Mouse (Mus musculus) forebrain, embryonic 10.5 days (tissue): ENCODE data around the gene Arl15. TPM values are rescaled to one million over a fixed set of nuclear protein-coding genes. Genes with fewer than 3 reads are reported as not detected.
A peak's percentile ranks its signal among the peaks of the same experiment; 100 is the strongest.

Source experiments
- DNase-seq: peaks from one replicate; pipeline ENCODE4 v3.0.0-alpha.2; 2017; ENCODE audit warnings: low spot score; ENCODE audit errors: extremely low spot score
- H3K27ac ChIP-seq: fragments of 300-500 bp; sonication (generic); 2 replicates; pipeline ENCODE4 v1.5.1; 2016; ENCODE audit warnings: mild to moderate bottlenecking
- H3K27me3 ChIP-seq: fragments of 300-500 bp; sonication (generic); 2 replicates; pipeline ENCODE4 v1.6.1; 2016; ENCODE audit warnings: mild to moderate bottlenecking; ENCODE audit not compliant: poor library complexity, severe bottlenecking
- H3K36me3 ChIP-seq: fragments of 300-500 bp; sonication (generic); replicated peaks from 2 replicates; pipeline ENCODE4 v1.6.1; 2016; ENCODE audit warnings: mild to moderate bottlenecking, moderate library complexity
- H3K4me1 ChIP-seq: fragments of 300-500 bp; sonication (generic); 2 replicates; pipeline ENCODE4 v1.6.1; 2016
- H3K4me3 ChIP-seq: fragments of 300-500 bp; sonication (generic); 2 replicates; pipeline ENCODE4 v1.5.1; 2016; ENCODE audit warnings: mild to moderate bottlenecking, moderate library complexity
- H3K9me3 ChIP-seq: fragments of 300-500 bp; sonication (generic); 2 replicates; pipeline ENCODE4 v1.6.1; 2016; ENCODE audit warnings: mild to moderate bottlenecking, moderate library complexity
- whole genome bisulfite sequencing: fragments of 180-500 bp; shearing (Covaris S2); methylation state at CpG from one replicate; pipeline ENCODE4 v1.1.7; 2016; 5-methylcytosine and 5-hydroxymethylcytosine counted together
- polyA plus RNA-seq: library from polyadenylated mRNA; unstranded; fragments of >200 nt; fragmentation: Nextera tagmentation; extraction: Ambion mirVana; gene quantifications from 2 replicates; pipeline ENCODE4 v1.2.1, GENCODE M21; 2016

Gene Arl15
- polyA plus RNA-seq, 1 experiment from 2014 or later: 11.6 TPM

DNA sequence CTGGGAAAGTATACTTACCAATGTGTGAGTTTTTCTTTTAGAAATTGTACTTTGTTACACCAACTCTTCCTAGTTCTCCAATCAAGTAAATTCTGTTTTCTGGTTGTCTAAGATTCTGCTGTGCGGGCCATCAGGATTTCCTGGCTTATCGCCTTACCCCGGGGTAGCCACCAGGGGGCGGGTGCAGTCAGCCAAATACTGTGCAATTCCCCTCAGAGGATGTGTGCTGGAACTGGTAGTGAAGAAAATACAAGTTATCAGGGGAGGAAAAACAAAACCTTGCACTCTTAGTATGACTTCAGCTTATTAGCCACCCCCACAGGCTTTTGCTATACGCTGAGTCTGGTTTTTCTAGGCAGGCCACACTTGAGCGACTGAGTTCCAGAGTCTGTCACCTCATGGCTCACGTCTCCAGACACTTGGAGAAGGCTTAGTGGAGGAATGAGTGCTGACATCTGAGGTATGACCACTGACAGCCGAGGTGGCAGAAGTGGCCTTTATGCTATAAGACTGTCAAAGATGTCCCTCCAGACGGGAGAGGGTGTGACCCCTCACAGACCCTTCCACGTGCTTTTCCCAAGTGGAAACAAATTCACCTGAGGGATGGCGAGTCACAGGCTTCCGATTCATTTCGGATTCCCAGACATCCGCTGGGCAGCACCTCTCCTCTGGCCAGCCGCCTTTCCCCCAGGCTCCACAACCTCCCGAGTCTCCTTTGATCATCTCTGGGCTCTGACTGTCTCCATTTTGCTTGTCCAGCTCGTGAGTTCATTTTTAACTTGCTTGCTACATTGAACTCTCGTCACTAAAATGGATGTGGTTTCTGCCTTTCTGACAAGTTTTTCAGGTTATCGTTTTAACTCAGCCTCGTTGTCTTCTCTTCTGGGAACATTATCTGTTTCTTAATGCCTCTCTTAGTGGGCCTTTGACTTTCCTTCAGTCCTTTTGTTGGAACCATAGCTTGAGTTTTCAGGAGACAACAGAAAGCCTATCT lies 75.2 kb downstream of the Arl15 start:
- no peak overlapping the region for H3K27ac ChIP-seq
- peak; percentile 47 for DNase-seq
- no peaks in the 10 kb centered on the region for H3K27me3 ChIP-seq
- H3K36me3 ChIP-seq: peaks cover 8% of the 10 kb centered on the region; the same call in 1 of the 2 replicates
- WGBS: 72% methylated on average over 20 of the region's 20 CpGs
- H3K4me1 ChIP-seq: peaks cover 26% of the 10 kb centered on the region
- peaks cover 4% of the 10 kb centered on the region; the same call in 1 of the 2 replicates for H3K9me3 ChIP-seq
- no peak overlapping the region for H3K4me3 ChIP-seq

DNA sequence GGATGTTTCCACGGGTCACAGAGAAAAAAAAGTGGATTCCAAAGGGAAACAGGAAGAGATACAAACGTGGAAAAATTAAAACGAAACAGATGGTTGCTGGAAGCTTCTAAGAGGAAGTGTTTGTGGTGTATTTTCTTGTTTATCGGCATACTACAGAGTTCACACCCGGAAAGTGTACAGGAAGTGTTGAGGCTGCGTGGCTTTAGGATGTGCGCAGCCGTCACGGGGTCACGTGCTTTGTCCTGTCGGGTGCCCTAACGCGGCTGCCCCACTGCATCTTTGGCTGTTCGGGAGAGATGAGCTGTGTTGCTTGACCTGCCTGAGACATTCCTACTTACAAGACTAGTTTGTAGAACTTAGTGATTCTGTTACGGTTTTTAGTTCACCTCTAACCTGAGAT lies 76.1 kb downstream of the Arl15 start:
- H3K36me3 ChIP-seq: peaks cover 8% of the 10 kb centered on the region; the same call in 1 of the 2 replicates
- H3K27me3 ChIP-seq: no peaks in the 10 kb centered on the region
- H3K27ac ChIP-seq: no peak overlapping the region
- H3K4me3 ChIP-seq: no peak overlapping the region
- peaks cover 4% of the 10 kb centered on the region; the same call in 1 of the 2 replicates for H3K9me3 ChIP-seq
- WGBS: 87% methylated on average over 15 of the region's 15 CpGs
- H3K4me1 ChIP-seq: peaks cover 28% of the 10 kb centered on the region
- DNase-seq: no peak

DNA sequence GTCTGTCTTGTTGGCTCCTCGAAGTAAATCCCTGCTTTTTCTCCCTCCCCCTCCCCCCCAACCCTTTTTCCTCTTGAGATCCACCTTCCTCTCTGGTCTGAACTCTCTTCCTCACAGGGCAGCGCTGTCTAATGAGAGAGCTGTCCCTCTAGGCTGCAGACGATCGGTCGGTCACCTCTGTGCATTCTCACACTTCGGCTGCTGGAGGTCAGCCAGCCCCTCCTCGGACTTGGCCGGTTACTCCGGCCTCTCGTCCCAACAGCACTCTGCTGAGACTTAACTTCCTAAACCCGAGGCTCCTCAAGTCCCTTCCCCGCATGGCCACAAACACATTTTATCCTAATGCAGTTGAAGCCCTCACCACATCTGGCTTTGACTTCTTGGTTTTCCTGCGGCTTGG lies 77.5 kb downstream of the Arl15 start:
- no peaks in the 10 kb centered on the region for H3K27me3 ChIP-seq
- no peak overlapping the region for H3K4me3 ChIP-seq
- no peak for DNase-seq
- peaks cover 4% of the 10 kb centered on the region; the same call in 1 of the 2 replicates for H3K9me3 ChIP-seq
- H3K4me1 ChIP-seq: peaks cover 37% of the 10 kb centered on the region
- no peak overlapping the region for H3K27ac ChIP-seq
- H3K36me3 ChIP-seq: peaks cover 8% of the 10 kb centered on the region; the same call in 1 of the 2 replicates
- 55% methylated on average over 13 of the region's 13 CpGs for whole genome bisulfite sequencing

DNA sequence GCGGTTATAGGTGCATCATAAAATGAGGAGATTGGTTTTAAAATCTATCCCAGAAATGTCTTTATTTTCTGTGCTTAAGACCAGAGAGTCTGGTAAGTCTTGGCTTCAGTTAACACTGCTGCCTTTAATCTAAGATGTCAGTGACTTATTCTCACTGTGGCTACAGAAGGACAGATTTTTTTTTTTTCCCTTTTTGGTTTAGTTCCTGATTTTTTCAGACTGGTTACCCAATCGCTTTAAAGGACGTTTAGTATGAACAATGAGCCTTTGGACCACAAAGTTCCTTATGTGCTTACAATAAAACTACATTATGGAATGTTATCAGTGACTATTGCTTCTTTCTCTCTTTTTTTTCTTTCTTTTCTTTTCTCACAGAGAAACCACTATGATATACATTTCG lies 81.4 kb downstream of the Arl15 start:
- no peak for DNase-seq
- no peak overlapping the region for H3K4me3 ChIP-seq
- H3K4me1 ChIP-seq: peaks cover 63% of the 10 kb centered on the region
- WGBS: 84% methylated on average over 4 of the region's 4 CpGs
- peaks cover 4% of the 10 kb centered on the region; the same call in 1 of the 2 replicates for H3K9me3 ChIP-seq
- no peaks in the 10 kb centered on the region for H3K27me3 ChIP-seq
- H3K27ac ChIP-seq: no peak overlapping the region
- H3K36me3 ChIP-seq: peaks cover 8% of the 10 kb centered on the region; the same call in 1 of the 2 replicates

DNA sequence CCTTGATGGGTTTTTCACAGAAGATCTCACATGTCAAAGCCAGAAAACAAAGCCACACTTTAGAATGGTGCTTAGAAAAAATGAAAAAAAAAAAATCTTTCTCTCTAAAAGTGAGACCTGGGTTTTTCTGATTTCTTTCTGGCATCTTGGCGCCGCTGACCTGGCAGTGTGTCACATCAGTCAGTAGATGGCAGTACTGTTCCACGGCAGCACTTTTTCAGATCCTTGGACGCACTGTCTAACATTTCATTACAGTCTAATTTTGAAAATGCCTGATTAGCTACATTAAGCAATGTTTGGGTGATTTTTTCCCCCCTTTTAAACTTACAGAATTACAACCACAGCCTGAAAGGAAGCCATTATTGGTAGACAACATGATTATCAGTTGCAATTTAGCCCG lies 83.1 kb downstream of the Arl15 start:
- peaks cover 8% of the 10 kb centered on the region; the same call in 1 of the 2 replicates for H3K36me3 ChIP-seq

DNA sequence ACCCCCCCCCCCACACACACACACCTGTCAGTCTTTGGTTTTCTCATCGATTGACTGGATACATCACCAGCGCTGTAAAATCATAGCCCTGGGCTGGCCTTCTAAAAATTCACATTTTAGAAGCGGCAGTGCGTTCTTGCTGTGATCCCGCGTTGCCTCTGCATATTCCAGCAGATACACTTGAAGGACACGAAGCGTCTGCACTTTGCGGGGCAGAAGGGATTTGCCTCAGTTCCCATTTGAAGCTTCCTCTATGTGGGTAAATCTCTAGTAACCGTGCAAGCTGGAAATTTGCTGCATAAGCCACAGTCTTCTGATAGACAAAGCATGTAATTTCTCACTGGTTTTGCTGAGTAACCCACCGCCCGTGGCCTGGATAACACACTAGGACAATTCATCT lies 84.3 kb downstream of the Arl15 start:
- H3K36me3 ChIP-seq: no peaks in the 10 kb centered on the region
- no peaks in the 10 kb centered on the region for H3K9me3 ChIP-seq
- no peak overlapping the region for H3K27ac ChIP-seq
- peaks cover 71% of the 10 kb centered on the region for H3K4me1 ChIP-seq
- DNase-seq: no peak
- H3K27me3 ChIP-seq: no peaks in the 10 kb centered on the region
- H3K4me3 ChIP-seq: no peak overlapping the region
- 75% methylated on average over 12 of the region's 12 CpGs for WGBS

More for the DNA sequence above, 83.1 kb downstream of the Arl15 start:
- peaks cover 61% of the 10 kb centered on the region for H3K4me1 ChIP-seq
- no peak overlapping the region for H3K27ac ChIP-seq
- 18% methylated on average over 5 of the region's 5 CpGs for WGBS
- H3K4me3 ChIP-seq: no peak overlapping the region
- H3K9me3 ChIP-seq: peaks cover 4% of the 10 kb centered on the region; the same call in 1 of the 2 replicates
- H3K27me3 ChIP-seq: no peaks in the 10 kb centered on the region
- peak; percentile 51 for DNase-seq

DNA sequence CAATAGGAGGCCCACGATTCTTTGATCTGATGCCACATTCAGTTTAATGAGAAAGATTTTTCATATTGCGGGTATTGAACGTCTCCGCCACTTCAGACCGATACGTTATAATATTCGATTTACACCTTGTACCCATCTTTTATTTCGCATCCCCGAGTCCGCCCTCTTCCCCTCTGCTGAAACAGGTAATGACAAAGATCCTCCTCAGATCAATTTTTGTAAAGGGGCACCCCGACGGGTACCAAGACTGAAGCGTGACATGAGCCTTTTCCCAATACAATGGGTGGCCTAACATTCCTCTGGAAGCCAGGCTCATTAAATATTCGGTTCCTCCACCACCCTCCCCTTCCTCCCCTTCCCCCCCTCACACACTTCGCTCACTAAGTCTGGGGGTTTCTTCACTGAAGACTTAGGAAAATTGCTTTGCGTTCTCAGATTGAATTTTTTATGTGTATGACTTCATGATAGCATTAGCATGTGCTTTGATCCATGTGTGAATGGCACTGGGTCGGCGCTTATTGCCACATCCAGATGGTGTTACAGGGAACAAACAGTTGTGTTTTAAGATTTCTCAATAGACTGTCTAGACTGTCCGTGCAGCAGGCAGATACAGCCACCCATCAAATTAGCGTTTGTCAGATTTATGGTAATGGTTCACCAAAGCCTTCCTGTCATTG lies 85.5 kb downstream of the Arl15 start:
- no peaks in the 10 kb centered on the region for H3K9me3 ChIP-seq
- H3K4me3 ChIP-seq: peak overlapping the region; percentile 36; the same call in 1 of the 2 replicates
- H3K36me3 ChIP-seq: no peaks in the 10 kb centered on the region
- no peaks in the 10 kb centered on the region for H3K27me3 ChIP-seq
- peak; percentile 44 for DNase-seq
- WGBS: 30% methylated on average over 20 of the region's 20 CpGs
- H3K27ac ChIP-seq: peak overlapping the region; percentile 79
- peaks cover 71% of the 10 kb centered on the region for H3K4me1 ChIP-seq

DNA sequence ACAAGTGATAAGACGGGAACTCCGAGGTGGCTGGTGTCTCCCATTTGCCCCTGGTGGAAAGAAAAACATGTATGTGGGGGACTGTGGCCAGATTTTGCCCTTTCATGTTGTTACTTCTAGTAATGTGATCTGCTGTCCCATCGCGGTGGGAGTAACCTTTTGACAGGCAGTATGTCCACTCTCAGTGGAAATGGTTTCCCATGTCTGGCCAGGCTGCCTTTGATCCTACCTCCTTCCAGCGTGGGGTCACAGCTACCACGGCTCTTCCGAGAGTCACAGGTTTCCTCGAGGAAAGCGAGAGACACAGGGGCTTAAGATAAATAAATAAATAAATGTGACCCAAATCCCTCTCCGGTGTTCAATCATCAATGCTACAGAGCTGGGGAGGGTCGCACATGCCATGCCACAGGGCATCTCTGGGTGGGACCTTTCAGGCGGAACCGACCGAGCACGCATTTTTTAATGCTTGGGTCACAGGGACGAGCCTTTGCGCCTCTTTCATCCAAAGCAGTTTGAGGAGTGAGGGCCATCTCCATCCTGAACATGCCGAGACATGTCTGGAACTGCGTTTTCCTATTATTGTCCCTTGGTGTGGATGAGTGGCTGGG lies 86.4 kb downstream of the Arl15 start:
- no peak for DNase-seq
- H3K27me3 ChIP-seq: no peaks in the 10 kb centered on the region
- 25% methylated on average over 19 of the region's 19 CpGs for WGBS
- peaks cover 65% of the 10 kb centered on the region for H3K4me1 ChIP-seq
- H3K27ac ChIP-seq: peak overlapping the region; percentile 79
- H3K36me3 ChIP-seq: no peaks in the 10 kb centered on the region
- peak overlapping the region; percentile 36 for H3K4me3 ChIP-seq
- H3K9me3 ChIP-seq: no peaks in the 10 kb centered on the region

DNA sequence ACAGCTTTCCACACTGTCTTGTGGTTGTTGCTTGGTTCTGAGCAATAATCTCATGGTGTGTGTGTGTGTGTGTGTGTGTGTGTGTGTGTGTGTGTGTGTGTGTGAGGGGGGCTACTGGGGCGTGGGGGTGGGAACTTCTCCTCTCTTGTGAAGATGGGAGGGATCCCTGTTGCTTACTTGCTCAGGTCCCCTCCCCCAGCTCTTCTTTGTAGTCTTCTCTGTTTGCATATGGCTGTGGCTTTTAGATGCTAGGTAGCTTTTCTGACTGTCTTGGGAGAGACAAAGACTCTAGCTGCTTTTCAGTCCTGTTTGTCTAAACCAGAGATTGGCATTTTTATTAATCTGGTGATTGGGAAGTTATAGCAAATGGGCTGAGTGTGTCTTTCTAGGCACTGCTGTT lies 88.7 kb downstream of the Arl15 start:
- no peak for DNase-seq
- H3K36me3 ChIP-seq: no peaks in the 10 kb centered on the region
- H3K4me3 ChIP-seq: no peak overlapping the region
- H3K9me3 ChIP-seq: no peaks in the 10 kb centered on the region
- no CpG with 5 or more reads among the region's 1 CpGs for WGBS
- peak overlapping the region; percentile 58; the same call in 1 of the 2 replicates for H3K27ac ChIP-seq
- peaks cover 72% of the 10 kb centered on the region for H3K4me1 ChIP-seq
- no peaks in the 10 kb centered on the region for H3K27me3 ChIP-seq

DNA sequence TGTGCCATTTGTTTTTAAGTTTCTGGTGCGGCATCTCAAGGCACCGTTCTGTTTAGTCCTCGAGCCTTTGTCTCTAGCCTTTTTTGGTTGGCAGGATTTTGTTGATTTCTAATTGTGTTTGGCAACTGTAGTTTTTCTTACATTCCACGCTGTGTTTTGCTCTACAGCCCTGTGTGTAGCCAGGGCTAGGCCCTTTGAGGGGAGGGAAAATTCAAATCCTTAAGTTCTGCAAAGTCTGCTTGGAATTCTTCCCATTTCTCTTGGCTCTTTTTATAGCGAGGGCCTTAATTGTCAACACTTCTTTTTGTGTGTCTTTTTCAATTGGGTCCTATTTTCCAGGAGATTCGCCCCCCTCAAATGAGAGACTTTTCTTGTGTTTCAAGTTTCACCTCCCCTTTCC lies 92.8 kb downstream of the Arl15 start:
- H3K27ac ChIP-seq: peak overlapping the region; percentile 63

DNA sequence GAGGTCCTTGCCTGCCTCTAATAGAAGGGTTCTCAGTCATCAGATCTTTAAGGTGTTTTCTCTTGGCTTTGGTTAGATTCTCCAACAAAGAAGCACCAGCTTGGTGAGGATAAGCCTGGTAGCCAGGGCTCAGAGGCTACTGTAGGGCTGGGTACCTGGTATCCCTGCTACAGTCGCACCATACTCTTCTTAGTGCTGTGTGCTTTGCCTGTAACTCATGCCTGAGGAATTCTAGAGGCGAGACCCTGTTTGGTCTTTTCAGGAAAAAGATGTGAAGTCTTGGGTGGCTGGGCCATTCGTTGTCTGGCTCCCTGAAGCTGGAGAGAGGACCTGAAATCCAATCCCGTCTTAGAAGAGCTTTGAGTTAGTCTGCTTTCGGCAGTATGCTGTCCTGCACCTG lies 93.8 kb downstream of the Arl15 start:
- H3K4me1 ChIP-seq: peaks cover 52% of the 10 kb centered on the region
- H3K4me3 ChIP-seq: no peak overlapping the region
- no peaks in the 10 kb centered on the region for H3K36me3 ChIP-seq
- WGBS: 54% methylated on average over 5 of the region's 5 CpGs
- no peak for DNase-seq
- H3K27me3 ChIP-seq: no peaks in the 10 kb centered on the region
- H3K27ac ChIP-seq: peak overlapping the region; percentile 80
- no peaks in the 10 kb centered on the region for H3K9me3 ChIP-seq

More for the DNA sequence above, 92.8 kb downstream of the Arl15 start:
- 40% methylated on average over 6 of the region's 6 CpGs for WGBS
- Histone ChIP-seq H3K9me3 (no peaks in the 10 kb centered on the region), H3K36me3 (no peaks in the 10 kb centered on the region), H3K4me3 (no peak overlapping the region), H3K27me3 (no peaks in the 10 kb centered on the region), H3K4me1 (peaks cover 60% of the 10 kb centered on the region)
- DNase-seq: no peak

DNA sequence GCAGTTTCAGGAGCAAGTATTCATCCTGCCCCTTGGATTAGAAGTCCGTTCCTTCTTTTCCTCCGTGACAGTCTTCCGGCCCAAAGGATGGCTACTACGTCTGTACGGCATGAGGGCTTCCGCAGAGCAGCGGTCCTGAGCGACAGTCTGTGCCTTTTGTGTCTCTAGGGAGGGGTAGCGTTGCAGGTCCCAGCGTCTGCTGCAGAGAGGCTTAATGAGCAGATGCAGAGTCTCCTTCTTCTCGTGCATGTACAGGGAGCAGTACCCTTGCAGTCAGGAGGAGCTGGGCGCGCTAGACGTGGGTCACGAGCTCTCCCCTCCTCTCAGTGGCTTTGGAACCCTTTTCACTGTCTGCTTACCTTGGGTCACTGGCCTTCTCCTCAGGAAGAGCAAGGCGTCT lies 94.4 kb downstream of the Arl15 start:
- H3K4me3 ChIP-seq: peak overlapping the region; percentile 8; the same call in 1 of the 2 replicates
- peaks cover 49% of the 10 kb centered on the region for H3K4me1 ChIP-seq
- peak overlapping the region; percentile 80 for H3K27ac ChIP-seq
- WGBS: 36% methylated on average over 16 of the region's 16 CpGs
- H3K36me3 ChIP-seq: no peaks in the 10 kb centered on the region
- H3K27me3 ChIP-seq: no peaks in the 10 kb centered on the region
- H3K9me3 ChIP-seq: no peaks in the 10 kb centered on the region
- DNase-seq: no peak
